Mouse (Mus musculus): ENCODE measurements around the gene Fcrls.

DNA sequence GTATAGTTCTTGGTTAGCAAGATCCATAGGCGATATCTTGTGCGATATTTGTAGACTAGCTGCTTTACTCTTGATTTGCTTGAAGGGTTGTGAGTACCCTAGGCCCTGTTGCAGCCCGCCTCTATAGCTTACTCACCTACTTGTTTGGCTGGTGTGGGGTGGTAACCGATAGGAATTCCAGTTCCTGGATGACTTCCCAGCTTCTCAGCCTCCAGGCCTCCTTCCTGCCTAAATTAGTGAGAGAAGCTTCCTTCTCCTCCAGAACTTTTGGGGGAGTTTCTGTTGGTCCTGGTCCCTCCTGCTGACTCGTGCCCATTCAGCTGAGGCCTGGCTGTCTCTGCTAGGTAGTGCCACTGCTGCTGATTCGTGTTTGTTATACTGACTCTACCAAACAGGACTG, 14.0 kb downstream of the Fcrls start:
- TF ChIP-seq CTCF (IDR thresholded peaks at IDR 0.05; ENCODE audit: low read depth, low read length) (no peak), POLR2A (IDR thresholded peaks at IDR 0.05; ENCODE audit: extremely low read depth, insufficient read depth, low read length) (no peak)

Measured in liver, adult 2 months (tissue).